Mouse (Mus musculus) cerebellum, postnatal 4 days (tissue): ENCODE measurements around the gene Olfr1260.

Experiments
- DNase-seq, 2 experiments: peaks; one replicate each; pipeline ENCODE4 v3.0.0; 2022; ENCODE audit warnings: low spot score in 2 of 2, mixed read lengths in 1 of 2

Gene Olfr1260

GRCm38 (mm10) chr2:89974184-89974583, at the start of gene Olfr1260:
Olfr1260 (plus strand) TSS chr2:89974340.
- DNase-seq, result no peak

GRCm38 (mm10) chr2:89927009-89927408, 47.1 kb upstream of the Olfr1260 start, which contains the start of gene Olfr1258:
Olfr1258 (plus strand) TSS chr2:89927309.
- no peak for DNase-seq

GRCm38 (mm10) chr2:89948564-89948963, 25.6 kb upstream of the Olfr1260 start, which contains the start of gene Olfr1259:
Olfr1259 (minus strand) TSS chr2:89948664.
- DNase-seq, result no peak

GRCm38 (mm10) chr2:89977709-89978108, 3.6 kb downstream of the Olfr1260 start:
- no peak for DNase-seq

GRCm38 (mm10) chr2:89990921-89991320, 16.8 kb downstream of the Olfr1260 start, which contains the start of gene Olfr1261:
Olfr1261 (plus strand) TSS chr2:89991221.
- DNase-seq, result no peak

- no peak for DNase-seq
These were observed 25.7 kb downstream of the Olfr1260 start, which contains the start of gene Olfr1262 for GRCm38 (mm10) chr2:89999845-90000244. Olfr1262 (plus strand) TSS chr2:90000145.

- DNase-seq, result no peak
These were observed 37.7 kb downstream of the Olfr1260 start, which contains the start of gene Olfr1263 for GRCm38 (mm10) chr2:90011831-90012230. Olfr1263 (plus strand) TSS chr2:90012131.

GRCm38 (mm10) chr2:90025477-90025876, 51.3 kb downstream of the Olfr1260 start, which contains the start of gene Olfr1264:
Olfr1264 (minus strand) TSS chr2:90025577.
- no peak for DNase-seq
